Mouse (Mus musculus) kidney, adult 2 months (tissue): Measurements from ENCODE around the gene Cdc5l.

Source experiments
- CTCF ChIP-seq: fragments of 200-500 bp; conservative IDR thresholded peaks from 2 replicates; pipeline ENCODE4 v1.5.1; 2011; ENCODE audit warnings: low read depth, mild to moderate bottlenecking, control low read depth, low read length, moderate library complexity, mixed read lengths; ENCODE audit not compliant: insufficient read depth, insufficient read length
- POLR2A ChIP-seq: fragments of 200-500 bp; IDR thresholded peaks from one replicate; pipeline ENCODE4 v1.6.1; 2011; ENCODE audit warnings: low read depth, low read length, control low read depth

DNA sequence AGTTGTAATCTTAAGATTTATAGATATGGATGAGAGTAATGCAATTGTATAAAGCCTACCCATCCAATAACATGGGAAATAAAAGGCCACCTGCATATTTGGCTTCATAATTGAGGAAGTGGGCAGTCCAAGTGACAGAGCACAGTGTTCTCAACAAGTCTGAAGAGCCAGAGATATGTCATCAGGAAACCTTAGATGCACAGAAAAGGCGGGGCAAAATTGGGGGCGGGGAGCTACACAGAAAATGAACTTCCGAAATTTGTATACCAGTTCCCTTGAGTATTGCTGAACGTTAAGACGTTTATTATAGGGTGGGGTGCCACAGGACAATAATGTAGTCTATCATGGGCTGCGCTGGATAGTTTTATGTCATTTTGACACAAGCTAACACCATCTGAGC lies 16.6 kb upstream of the Cdc5l start:
- TF ChIP-seq CTCF = no peak
- no peak for TF ChIP-seq POLR2A
